Mouse (Mus musculus) kidney, adult 2 months (tissue): Measurements from ENCODE around the gene Ifrd2. TPM values are rescaled to one million over a fixed set of nuclear protein-coding genes. Genes with fewer than 3 reads are reported as not detected.

Experiments used
- DNase-seq: peaks from one replicate; pipeline ENCODE4 v3.0.0; 2021
- H3K27ac ChIP-seq: fragments of 200-500 bp; 2 replicates; pipeline ENCODE4 v1.5.1; 2012; ENCODE audit warnings: low read depth, low read length, control low read depth, inconsistent platforms; ENCODE audit not compliant: insufficient read depth
- H3K27me3 ChIP-seq: fragments of 200-500 bp; replicated peaks from 2 replicates; pipeline ENCODE4 v1.6.1; 2012; ENCODE audit warnings: mild to moderate bottlenecking, moderate library complexity, low read length, inconsistent platforms; ENCODE audit not compliant: control insufficient read depth, insufficient read depth
- H3K36me3 ChIP-seq: fragments of 200-500 bp; 2 replicates; pipeline ENCODE4 v1.6.1; 2012; ENCODE audit warnings: mild to moderate bottlenecking, moderate library complexity, low read length, inconsistent platforms; ENCODE audit not compliant: control insufficient read depth, insufficient read depth
- H3K4me1 ChIP-seq: fragments of 200-500 bp; 2 replicates; pipeline ENCODE4 v1.6.1; 2011; ENCODE audit warnings: low read length; ENCODE audit not compliant: control insufficient read depth, insufficient read depth
- H3K4me3 ChIP-seq: fragments of 200-500 bp; 2 replicates; pipeline ENCODE4 v1.5.1; 2011; ENCODE audit warnings: mild to moderate bottlenecking, low read depth, low read length, control low read depth; ENCODE audit not compliant: insufficient read depth
- CTCF ChIP-seq: fragments of 200-500 bp; conservative IDR thresholded peaks from 2 replicates; pipeline ENCODE4 v1.5.1; 2011; ENCODE audit warnings: low read depth, mild to moderate bottlenecking, control low read depth, low read length, moderate library complexity, mixed read lengths; ENCODE audit not compliant: insufficient read depth, insufficient read length
- POLR2A ChIP-seq: fragments of 200-500 bp; IDR thresholded peaks from one replicate; pipeline ENCODE4 v1.6.1; 2011; ENCODE audit warnings: low read depth, low read length, control low read depth
- WGBS: fragments of 180-500 bp; shearing (Covaris S2); methylation state at CpG from one replicate; pipeline ENCODE4 v1.1.7; 2018; 5-methylcytosine and 5-hydroxymethylcytosine counted together
- polyA plus RNA-seq: library from polyadenylated mRNA; depleted of rRNA; stranded (reverse); fragments of >200 nt; gene quantifications from 2 replicates; pipeline ENCODE4 v1.2.3, GENCODE M21; 2012

Ifrd2 gene
- polyA plus RNA-seq, 1 experiment = 50.5 TPM

DNA sequence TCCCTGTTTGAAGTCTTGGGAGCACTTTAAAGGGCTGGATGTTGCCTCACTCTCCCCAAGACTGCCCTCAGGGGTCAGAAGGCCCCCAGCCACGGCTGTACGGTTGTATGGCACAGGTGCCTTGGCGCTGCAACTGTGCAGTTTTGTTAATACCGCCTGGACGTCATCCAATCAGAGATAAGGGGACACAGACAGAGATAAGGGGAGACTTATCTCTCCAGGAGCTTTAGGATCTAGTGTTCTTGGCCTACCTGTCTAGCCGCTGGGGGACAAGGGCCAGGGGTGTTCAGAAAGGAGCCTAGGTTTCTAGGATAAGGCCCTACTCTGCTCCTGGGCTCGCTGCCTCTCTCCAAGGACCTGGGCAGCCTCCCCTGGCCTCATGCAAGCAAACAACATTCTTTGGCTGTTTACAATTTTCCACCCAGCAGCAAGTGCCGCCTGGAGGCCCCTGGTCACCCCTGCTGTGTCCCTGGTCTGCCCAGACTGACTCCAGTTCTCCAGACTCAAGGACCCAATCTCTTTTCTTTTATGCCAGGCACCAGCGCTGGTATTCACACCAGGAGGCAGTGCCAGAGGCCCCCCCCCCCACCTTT is 20.3 kb downstream of the Ifrd2 start:
- peak overlapping the region; percentile 99 for H3K27ac ChIP-seq
- no peak for TF ChIP-seq POLR2A
- no peak for TF ChIP-seq CTCF
- no peaks in the 10 kb centered on the region for H3K27me3 ChIP-seq
- DNase-seq = peak; percentile 58
- peak overlapping the region; percentile 65 for H3K4me3 ChIP-seq
- peaks cover 34% of the 10 kb centered on the region for H3K4me1 ChIP-seq
- WGBS = 54% methylated on average over 9 of the region's 9 CpGs
- H3K36me3 ChIP-seq = no peaks in the 10 kb centered on the region

DNA sequence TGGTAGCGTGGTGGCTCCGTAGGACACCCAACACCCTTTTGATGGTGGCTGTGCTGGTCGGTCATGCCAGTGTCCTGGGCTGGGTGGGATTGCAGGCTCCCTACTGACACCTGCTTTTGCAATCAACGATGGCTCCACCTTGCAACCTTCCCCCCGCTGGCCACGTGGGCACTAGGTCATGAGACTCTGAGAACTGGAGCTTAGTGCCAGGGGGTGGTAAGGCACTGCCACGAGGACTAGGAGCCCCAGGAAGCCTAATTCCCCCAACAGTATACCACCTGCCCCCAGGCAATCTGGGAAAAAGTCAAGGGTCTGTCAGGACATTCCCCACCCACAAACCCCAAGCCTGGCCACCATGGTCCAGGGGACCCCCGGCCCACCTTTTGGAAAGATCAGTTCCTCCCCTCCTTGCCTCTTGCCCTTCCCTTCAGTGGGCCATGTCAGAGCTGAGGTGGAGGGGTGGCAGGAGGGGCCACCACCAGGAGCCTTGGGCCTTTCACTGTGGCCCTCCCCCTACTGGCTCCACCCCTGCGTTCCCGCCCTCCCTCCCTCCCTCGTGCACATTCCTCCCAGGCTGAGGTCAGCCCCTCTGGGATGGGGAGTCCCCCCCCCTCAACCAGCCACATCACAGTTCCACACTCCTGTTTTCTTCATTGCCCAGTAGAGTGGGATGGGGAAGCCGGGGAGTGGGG is 21.4 kb downstream of the Ifrd2 start, which contains the start of gene Sema3b:
Gene Sema3b, minus strand, starts transcription at position 489 of the 692 bp plus-strand sequence.
- Histone ChIP-seq H3K4me3 (peak within 1 kb of the TSS; percentile 65), H3K4me1 (peaks cover 38% of the 10 kb centered on the region), H3K36me3 (no peaks in the 10 kb centered on the region), H3K27ac (peak within 1 kb of the TSS; percentile 99), H3K27me3 (no peaks in the 10 kb centered on the region)
- no peak for TF ChIP-seq CTCF
- no peak for TF ChIP-seq POLR2A
- DNase-seq = peak; percentile 68
- WGBS = 37% methylated on average over 11 of the region's 12 CpGs

DNA sequence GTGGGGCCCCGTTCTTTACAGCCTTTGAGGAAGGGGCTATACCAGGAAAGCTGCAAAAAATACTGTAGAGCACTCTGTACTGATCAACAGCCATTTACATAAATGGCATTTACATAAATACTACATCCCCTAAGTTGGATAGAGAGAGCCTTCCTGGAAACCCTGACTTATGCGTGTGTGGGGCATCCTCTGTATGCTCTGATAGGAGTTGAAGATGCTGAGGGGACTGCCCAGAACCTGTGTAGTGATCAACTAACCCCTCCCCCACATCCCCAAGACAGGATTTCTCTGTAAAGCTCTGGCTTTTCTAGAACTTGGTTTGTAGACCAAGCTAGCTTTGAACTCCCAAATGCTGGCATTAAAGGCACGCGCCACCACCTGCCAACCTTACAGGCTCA is 22.0 kb downstream of the Ifrd2 start:
- TF ChIP-seq CTCF (no peak), POLR2A (no peak)
- WGBS = 67% methylated on average over 4 of the region's 4 CpGs
- Histone ChIP-seq H3K4me3 (no peak overlapping the region), H3K27me3 (no peaks in the 10 kb centered on the region), H3K36me3 (no peaks in the 10 kb centered on the region), H3K4me1 (peaks cover 32% of the 10 kb centered on the region), H3K27ac (peak overlapping the region; percentile 32; the same call in 1 of the 2 replicates)
- no peak for DNase-seq

DNA sequence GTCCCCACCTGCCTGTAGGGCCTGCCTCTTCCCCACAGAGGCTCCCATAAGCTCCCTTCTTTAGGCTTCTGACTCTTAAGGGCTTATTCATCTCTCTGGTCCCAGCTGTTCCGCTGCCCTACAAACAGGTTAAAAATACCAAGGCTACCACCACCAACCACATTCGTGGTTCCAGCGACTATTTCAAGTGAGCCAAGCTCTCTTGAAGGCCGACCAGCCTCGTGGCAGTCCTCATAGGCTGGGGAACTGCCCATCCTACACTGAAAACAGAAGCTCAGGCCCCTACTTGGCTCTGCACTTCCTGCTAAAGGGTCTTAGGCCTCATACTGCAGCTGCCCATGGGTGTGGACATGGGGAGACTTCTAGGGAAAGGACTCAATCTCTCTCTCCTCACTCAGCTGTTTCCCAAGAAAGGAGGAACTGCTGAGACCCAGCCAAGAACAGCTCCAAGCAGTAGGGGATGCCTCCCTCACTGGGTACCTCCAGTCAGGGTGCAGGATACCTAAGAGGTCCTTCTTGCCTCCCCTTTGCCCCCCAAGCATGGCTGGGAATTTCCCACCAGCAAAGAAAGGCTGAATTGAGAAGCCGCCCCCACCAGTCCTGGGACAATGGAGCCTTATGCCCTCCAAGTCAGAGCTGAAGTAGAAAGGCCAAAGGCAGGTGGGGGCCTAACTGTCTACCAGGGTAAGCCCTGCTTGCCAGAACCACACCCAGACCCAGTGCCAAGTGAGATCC is 24.2 kb downstream of the Ifrd2 start:
- 77% methylated on average over 6 of the region's 6 CpGs for WGBS
- H3K4me3 ChIP-seq = 0 out of 2 replicates have a peak overlapping the region, but pooled peaks have one; percentile 27
- H3K27me3 ChIP-seq = no peaks in the 10 kb centered on the region
- peaks cover 2% of the 10 kb centered on the region for H3K36me3 ChIP-seq
- no peak for TF ChIP-seq POLR2A
- TF ChIP-seq CTCF = no peak
- no peak for DNase-seq
- H3K4me1 ChIP-seq = peaks cover 24% of the 10 kb centered on the region
- H3K27ac ChIP-seq = peak overlapping the region; percentile 86

DNA sequence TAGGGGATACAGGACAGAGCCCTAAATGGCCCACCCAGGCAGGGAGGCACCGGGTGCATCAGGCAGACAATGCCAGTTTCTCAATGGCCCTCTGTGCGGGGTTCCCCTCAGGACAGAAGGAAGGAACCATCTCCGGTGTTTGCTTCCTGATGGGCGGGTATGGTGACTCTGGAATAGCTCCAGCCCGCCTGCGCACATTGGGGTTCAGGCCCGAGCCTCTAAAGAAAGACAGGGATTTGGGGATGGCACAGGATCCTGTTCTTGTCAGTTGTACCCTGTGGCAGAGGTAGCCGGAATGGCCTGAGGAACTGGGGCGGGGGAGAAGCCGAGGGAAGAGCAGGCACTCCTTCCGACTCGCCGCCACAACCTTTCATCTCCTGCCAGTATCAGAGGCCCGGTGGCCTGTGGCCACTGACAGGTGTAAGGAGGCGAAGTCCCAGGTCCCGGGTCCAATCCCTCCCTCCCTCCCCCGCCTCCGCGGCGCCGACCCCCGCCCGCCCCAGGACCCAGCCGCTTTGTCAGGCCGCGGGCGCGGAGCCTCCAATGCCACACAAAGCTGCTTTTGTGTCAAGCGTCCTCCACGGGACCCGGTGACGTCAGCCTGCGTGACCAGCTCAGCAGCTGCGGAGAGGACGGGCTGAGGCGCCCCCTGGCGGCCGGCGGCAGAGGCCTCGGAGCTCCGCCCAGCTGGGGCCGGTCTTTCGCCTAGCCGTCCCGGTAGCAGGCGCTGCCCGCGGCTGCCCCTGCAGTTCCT is 24.9 kb downstream of the Ifrd2 start:
- TF ChIP-seq POLR2A (peak; percentile 69), CTCF (peak; percentile 85)

DNA sequence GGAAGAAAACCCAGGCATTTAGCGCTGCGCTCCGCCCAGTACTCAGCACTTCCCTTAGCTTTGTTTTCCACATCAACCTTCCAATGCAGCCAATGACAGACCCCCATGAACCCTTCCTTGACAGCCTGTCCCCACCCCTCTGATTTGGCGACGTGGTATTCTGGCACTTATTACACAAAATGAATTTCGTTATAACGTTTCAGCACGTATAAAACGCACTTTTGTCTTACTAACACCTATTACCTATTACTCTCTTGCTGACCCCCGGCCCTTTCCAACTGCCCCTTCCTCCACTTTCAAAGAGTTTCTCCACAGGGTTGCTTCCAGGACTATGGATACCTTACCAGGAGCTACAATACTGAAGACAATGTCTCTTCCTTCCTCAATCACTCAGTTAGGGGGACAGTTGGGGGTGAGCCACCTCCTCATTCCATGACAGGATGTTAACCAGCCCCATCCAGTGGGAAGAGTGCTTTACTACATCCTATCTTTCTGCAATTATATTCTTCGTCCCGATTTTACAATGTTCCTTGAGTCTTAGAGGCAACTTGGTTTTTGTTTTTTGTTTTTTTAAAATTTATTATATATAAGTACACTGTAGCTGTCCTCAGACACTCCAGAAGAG is 25.6 kb downstream of the Ifrd2 start:
- Histone ChIP-seq H3K27me3 (no peaks in the 10 kb centered on the region), H3K36me3 (peaks cover 2% of the 10 kb centered on the region), H3K4me3 (peak overlapping the region; percentile 8; the same call in 1 of the 2 replicates), H3K4me1 (peaks cover 26% of the 10 kb centered on the region), H3K27ac (peak overlapping the region; percentile 75)
- peak; percentile 27; the same call in 1 of the 2 replicates for TF ChIP-seq CTCF
- no peak for TF ChIP-seq POLR2A
- no peak for DNase-seq
- 6% methylated on average over 12 of the region's 12 CpGs for WGBS

More for the DNA sequence above, 24.9 kb downstream of the Ifrd2 start:
- WGBS = 6% methylated on average over 38 of the region's 48 CpGs
- peaks cover 24% of the 10 kb centered on the region for H3K4me1 ChIP-seq
- DNase-seq = peak; percentile 99
- no peaks in the 10 kb centered on the region for H3K27me3 ChIP-seq
- peaks cover 2% of the 10 kb centered on the region for H3K36me3 ChIP-seq
- H3K4me3 ChIP-seq = peak overlapping the region; percentile 27
- peak overlapping the region; percentile 86 for H3K27ac ChIP-seq
